Mouse (Mus musculus) midbrain, embryonic 12.5 days (tissue): ENCODE measurements around the gene Gnaz. TPM values are rescaled to one million over a fixed set of nuclear protein-coding genes. Genes with fewer than 3 reads are reported as not detected.
A peak's percentile ranks its signal among the peaks of the same experiment; 100 is the strongest.

Experiments
- ATAC-seq: fragments of 200-750 bp; cut with Nextera tagmentation; 2 replicates; pipeline ENCODE4 v1.8.0; 2017; ENCODE audit warnings: low read depth, moderate TSS enrichment, moderate library complexity; ENCODE audit not compliant: low FRiP score
- H3K27ac ChIP-seq: fragments of 300-500 bp; sonication (generic); replicated peaks from 2 replicates; pipeline ENCODE4 v1.5.1; 2016; ENCODE audit warnings: mild to moderate bottlenecking
- H3K27me3 ChIP-seq: fragments of 300-500 bp; sonication (generic); 2 replicates; pipeline ENCODE4 v1.6.1; 2016; ENCODE audit warnings: mild to moderate bottlenecking
- H3K36me3 ChIP-seq: fragments of 300-500 bp; sonication (generic); 2 replicates; pipeline ENCODE4 v1.6.1; 2016
- H3K4me1 ChIP-seq: fragments of 300-500 bp; sonication (generic); 2 replicates; pipeline ENCODE4 v1.6.1; 2016
- H3K4me2 ChIP-seq: fragments of 300-500 bp; sonication (generic); replicated peaks from 2 replicates; pipeline ENCODE4 v1.6.1; 2016; ENCODE audit warnings: mild to moderate bottlenecking, moderate library complexity
- H3K4me3 ChIP-seq: fragments of 300-500 bp; sonication (generic); 2 replicates; pipeline ENCODE4 v1.5.1; 2016; ENCODE audit warnings: mild to moderate bottlenecking
- H3K9ac ChIP-seq: fragments of 300-500 bp; sonication (generic); replicated peaks from 2 replicates; pipeline ENCODE4 v1.6.1; 2016; ENCODE audit warnings: mild to moderate bottlenecking, moderate library complexity
- H3K9me3 ChIP-seq: fragments of 300-500 bp; sonication (generic); 2 replicates; pipeline ENCODE4 v1.6.1; 2016; ENCODE audit warnings: mild to moderate bottlenecking
- WGBS: fragments of 180-500 bp; shearing (Covaris S2); methylation state at CpG from one replicate; pipeline ENCODE4 v1.1.7; 2016; 5-methylcytosine and 5-hydroxymethylcytosine counted together
- polyA plus RNA-seq: library from polyadenylated mRNA; unstranded; fragments of >200 nt; fragmentation: Nextera tagmentation; extraction: Ambion mirVana; gene quantifications from 2 replicates; pipeline ENCODE4 v1.2.1, GENCODE M21; 2016

Gnaz gene
- polyA plus RNA-seq: 22.2 and 23.8 TPM in 2 replicates

DNA sequence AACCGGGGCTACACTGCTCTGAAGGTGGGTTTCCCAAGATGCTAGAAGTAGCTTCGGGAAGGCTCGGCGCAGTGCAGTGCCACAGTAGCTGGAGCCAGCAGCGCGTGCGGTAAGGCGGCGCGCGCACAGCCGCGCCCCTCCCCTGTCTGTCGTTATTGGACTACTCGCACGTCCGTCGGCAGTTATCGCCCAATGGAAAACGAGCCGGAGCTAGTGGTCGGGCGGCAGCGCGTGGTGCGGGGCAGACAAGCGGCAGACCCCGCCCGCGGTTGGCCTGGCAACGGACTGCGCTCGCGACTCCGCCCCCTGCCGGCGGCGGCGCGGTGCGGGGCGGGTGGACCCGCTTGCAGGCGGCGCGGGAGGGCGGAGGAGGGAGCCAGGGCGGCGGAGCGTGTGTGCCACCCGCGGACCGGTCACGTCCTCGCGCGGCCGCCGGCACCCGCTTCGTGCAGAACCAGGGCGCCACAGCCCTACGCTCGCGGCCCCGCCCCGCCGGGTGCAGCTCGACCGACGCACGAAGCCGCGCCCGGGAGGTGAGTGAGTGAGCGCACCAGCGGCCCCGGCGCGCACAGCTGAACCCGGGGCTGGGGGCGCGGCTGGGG lies at the start of gene Gnaz:
Gene Gnaz, plus strand, starts transcription at position 328 of the 602 bp plus-strand sequence.
- Histone ChIP-seq H3K9me3 (no peaks in the 10 kb centered on the region), H3K4me3 (peak within 1 kb of the TSS; percentile 79), H3K27me3 (peaks cover 48% of the 10 kb centered on the region), H3K9ac (peak within 1 kb of the TSS; percentile 70), H3K4me1 (peaks cover 18% of the 10 kb centered on the region), H3K36me3 (no peaks in the 10 kb centered on the region), H3K27ac (peak within 1 kb of the TSS; percentile 58), H3K4me2 (peak within 1 kb of the TSS; percentile 96)
- under 1% methylated on average over 69 of the region's 83 CpGs for WGBS
- peak; percentile 97 for ATAC-seq

DNA sequence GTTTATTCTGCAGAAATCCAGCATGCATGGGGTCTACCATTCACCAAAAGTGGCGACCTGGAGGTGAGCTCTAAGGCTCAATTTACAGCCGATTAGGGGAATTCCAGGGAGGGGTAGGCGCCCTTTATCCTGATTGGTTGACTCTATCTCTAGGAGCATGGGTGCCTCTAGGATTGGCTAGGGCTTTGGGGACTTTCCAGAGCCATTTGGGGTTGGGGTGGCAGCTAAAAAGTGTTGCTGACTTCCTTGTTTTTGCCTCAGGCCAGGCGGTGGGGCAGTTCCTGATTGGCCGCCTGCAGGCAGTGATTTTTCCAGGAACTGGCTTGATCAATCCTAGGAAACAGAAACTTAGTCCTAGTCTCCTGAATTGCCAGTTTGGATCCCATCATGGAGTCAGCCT lies 47.7 kb upstream of the Gnaz start:
- Histone ChIP-seq H3K27ac (no peak overlapping the region), H3K4me1 (0 out of 2 replicates have a peak, but pooled peaks cover 5% of the 10 kb centered on the region), H3K4me2 (no peak overlapping the region), H3K4me3 (no peak overlapping the region), H3K9me3 (no peaks in the 10 kb centered on the region), H3K36me3 (no peaks in the 10 kb centered on the region), H3K9ac (no peak overlapping the region), H3K27me3 (no peaks in the 10 kb centered on the region)
- ATAC-seq: no peak
- WGBS: 33% methylated on average over 5 of the region's 5 CpGs

DNA sequence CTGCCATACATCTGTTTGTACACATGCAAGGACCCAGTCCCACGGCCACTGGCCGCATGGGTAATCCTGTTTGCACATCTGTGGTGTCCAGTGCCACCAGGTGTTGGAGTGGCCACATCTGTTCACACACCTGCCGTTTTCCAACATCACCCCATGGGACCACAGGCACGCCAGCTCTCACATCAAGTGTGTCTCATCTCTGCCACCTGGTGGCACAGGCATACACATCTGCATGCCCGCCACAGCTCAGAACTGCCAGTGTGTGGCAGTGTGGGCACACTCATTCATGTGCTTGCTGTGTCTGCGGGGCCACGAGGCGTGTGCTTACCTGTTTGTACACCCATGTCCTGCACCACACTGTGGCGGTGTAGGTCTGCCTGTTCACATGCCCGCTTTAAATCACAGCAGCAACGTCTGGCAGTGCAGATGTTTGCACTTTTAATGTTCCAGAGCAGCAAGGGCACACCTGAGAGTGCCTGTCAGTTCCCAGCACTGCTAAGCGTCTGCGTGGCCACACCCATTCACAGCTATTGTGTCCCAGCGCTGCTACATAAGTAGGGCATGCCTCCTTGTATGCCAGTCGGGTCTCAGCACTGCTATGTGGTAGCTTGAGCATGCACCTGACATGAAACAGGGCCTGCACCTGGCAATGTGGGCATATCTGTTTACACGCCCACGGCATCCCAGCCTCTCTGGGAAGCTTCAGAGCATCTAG lies 46.0 kb upstream of the Gnaz start:
- Histone ChIP-seq H3K27me3 (no peaks in the 10 kb centered on the region), H3K36me3 (no peaks in the 10 kb centered on the region), H3K4me3 (no peak overlapping the region), H3K4me1 (peaks cover 9% of the 10 kb centered on the region; the same call in 1 of the 2 replicates), H3K9me3 (no peaks in the 10 kb centered on the region), H3K27ac (no peak overlapping the region), H3K4me2 (no peak overlapping the region), H3K9ac (no peak overlapping the region)
- WGBS: 48% methylated on average over 17 of the region's 17 CpGs
- ATAC-seq: peak; percentile 42

DNA sequence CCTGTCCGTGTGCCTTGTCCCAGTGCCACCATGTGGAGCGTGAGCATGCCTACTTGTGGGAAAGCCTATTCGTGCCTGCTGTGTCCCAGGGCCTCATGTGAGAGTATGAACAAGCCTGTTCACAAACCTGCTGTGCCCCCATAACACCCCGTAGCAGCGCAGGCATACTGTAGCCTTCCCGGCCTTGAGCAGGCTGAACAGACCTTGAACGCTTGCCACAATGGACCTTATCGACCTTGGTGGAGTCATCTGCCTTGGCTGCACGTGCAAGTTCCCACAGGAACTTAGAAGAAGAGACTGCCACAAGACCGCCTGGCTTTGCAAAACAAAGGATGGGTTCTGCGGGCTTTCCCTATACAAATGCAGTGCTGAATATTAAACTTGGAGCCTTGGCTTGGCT lies 45.4 kb upstream of the Gnaz start:
- peaks cover 9% of the 10 kb centered on the region; the same call in 1 of the 2 replicates for H3K4me1 ChIP-seq
- no peak overlapping the region for H3K4me3 ChIP-seq
- no peak overlapping the region for H3K9ac ChIP-seq
- no peaks in the 10 kb centered on the region for H3K9me3 ChIP-seq
- H3K27me3 ChIP-seq: no peaks in the 10 kb centered on the region
- no peak for ATAC-seq
- no peaks in the 10 kb centered on the region for H3K36me3 ChIP-seq
- H3K4me2 ChIP-seq: no peak overlapping the region
- H3K27ac ChIP-seq: no peak overlapping the region
- 81% methylated on average over 11 of the region's 11 CpGs for WGBS

DNA sequence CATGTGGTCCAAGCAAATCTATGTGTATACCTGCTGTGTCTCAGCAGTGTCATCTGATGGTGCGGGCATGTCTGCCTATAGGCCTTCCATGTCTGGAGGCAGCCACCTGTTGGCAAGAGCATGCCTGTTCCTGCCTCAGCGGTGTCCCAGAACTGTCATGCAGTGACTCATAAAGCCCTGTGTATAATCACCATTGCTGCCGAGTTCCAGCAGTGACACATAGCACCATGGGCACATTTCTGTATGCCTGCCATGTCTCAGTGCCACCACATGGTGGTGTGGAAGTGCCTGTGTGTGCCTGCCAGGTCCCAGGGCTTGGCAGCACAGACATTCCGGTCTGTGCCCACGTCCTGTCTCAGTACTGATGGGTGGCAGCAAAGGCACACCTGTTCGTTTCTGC lies 44.2 kb upstream of the Gnaz start:
- peak; percentile 11; the same call in 1 of the 2 replicates for ATAC-seq
- Histone ChIP-seq H3K9me3 (no peaks in the 10 kb centered on the region), H3K4me3 (no peak overlapping the region), H3K36me3 (no peaks in the 10 kb centered on the region), H3K27ac (no peak overlapping the region), H3K9ac (no peak overlapping the region), H3K4me2 (no peak overlapping the region), H3K4me1 (peaks cover 9% of the 10 kb centered on the region; the same call in 1 of the 2 replicates), H3K27me3 (peaks cover 1% of the 10 kb centered on the region; the same call in 1 of the 2 replicates)
- 73% methylated on average over 6 of the region's 6 CpGs for WGBS

DNA sequence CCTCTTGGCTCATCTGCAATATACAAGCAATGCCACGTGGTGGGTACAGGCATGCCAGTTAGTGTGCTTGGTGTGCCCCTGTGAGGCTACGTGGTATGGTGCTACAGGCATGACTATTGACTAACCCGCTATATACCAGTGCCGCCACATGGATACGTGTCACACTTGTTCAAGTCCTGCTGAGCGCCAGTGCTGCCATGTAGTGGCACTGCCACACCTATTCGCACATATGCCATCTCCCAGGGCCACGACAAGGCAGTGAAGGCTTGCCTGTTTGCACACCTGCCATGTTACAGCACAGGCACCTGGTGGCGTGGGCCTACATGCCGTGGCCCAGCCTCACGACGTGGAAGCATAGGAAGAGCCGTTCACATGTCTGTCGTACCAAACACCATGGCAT lies 42.7 kb upstream of the Gnaz start:
- 91% methylated on average over 14 of the region's 14 CpGs for WGBS
- no peak overlapping the region for H3K9ac ChIP-seq
- H3K4me3 ChIP-seq: no peak overlapping the region
- no peaks in the 10 kb centered on the region for H3K9me3 ChIP-seq
- H3K4me1 ChIP-seq: peaks cover 9% of the 10 kb centered on the region; the same call in 1 of the 2 replicates
- no peak overlapping the region for H3K27ac ChIP-seq
- peaks cover 3% of the 10 kb centered on the region; the same call in 1 of the 2 replicates for H3K27me3 ChIP-seq
- ATAC-seq: no peak
- H3K4me2 ChIP-seq: no peak overlapping the region
- no peaks in the 10 kb centered on the region for H3K36me3 ChIP-seq

DNA sequence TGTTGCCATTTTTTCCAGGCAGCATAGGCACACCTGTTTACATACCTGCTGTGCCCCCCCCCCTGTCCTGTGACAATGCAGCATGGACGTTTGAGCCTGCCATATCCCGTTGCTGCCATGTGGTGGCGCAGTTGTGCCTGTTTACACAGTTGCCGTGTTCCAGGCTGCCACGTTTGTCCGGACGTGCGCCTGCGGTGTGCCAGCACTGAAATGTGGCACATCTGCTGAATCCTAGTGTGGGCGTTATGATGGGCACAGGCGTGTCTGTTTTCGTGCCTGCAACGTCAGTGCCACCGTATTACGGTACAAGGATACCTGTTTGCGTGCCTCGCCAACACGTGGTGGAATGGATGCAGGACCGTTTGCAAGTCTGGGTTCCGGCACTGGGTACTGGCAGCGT lies 41.7 kb upstream of the Gnaz start:
- no peaks in the 10 kb centered on the region for H3K9me3 ChIP-seq
- no peak overlapping the region for H3K27ac ChIP-seq
- peaks cover 3% of the 10 kb centered on the region; the same call in 1 of the 2 replicates for H3K27me3 ChIP-seq
- WGBS: 15% methylated on average over 21 of the region's 21 CpGs
- H3K4me1 ChIP-seq: peaks cover 9% of the 10 kb centered on the region; the same call in 1 of the 2 replicates
- no peak for ATAC-seq
- H3K36me3 ChIP-seq: no peaks in the 10 kb centered on the region
- no peak overlapping the region for H3K9ac ChIP-seq
- peak overlapping the region; percentile 48 for H3K4me2 ChIP-seq
- 0 out of 2 replicates have a peak overlapping the region, but pooled peaks have one; percentile 7 for H3K4me3 ChIP-seq

DNA sequence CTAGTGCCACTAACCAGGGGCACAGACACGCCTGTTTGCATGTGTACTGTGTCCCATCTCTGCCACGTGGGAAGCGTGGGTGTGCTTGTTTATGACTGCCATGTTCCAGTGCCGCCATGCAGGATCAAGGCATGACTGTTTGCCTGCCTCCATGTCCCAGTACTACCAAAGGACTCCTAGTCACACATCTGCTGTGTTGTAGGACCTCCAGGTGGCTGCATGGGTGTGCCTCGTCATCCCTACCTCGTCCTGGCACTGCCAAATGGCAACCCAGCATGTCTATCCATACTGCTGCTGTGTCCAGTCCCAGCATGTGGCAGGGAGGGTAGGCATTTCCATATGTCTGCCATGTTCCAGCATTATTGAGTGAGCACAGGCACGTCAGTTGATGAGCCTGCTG lies 38.7 kb upstream of the Gnaz start:
- Histone ChIP-seq H3K27me3 (peaks cover 3% of the 10 kb centered on the region; the same call in 1 of the 2 replicates), H3K9ac (no peak overlapping the region), H3K4me1 (peaks cover 4% of the 10 kb centered on the region; the same call in 1 of the 2 replicates), H3K4me3 (no peak overlapping the region), H3K9me3 (no peaks in the 10 kb centered on the region), H3K36me3 (no peaks in the 10 kb centered on the region), H3K27ac (no peak overlapping the region), H3K4me2 (no peak overlapping the region)
- 87% methylated on average over 7 of the region's 7 CpGs for WGBS
- ATAC-seq: no peak

DNA sequence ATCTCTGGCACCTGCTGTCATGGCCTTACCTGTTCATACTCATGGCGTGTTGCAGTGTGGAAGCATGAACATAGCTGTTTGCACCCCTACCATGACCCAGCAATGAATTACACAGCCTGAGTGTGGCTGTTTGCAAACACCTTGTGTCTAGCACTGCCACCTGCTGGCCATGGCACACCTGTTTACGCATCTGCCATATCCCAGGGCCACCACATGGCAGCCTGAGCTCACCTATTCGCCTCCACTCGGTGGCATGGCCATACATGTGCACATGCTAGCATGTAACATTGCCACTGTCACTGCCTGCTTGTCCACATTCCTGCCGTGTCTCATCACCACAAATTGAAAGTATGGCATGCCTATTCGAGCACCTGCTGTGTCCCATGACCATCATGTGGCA lies 37.4 kb upstream of the Gnaz start:
- H3K27me3 ChIP-seq: peaks cover 3% of the 10 kb centered on the region; the same call in 1 of the 2 replicates
- no peak overlapping the region for H3K4me2 ChIP-seq
- no peak overlapping the region for H3K27ac ChIP-seq
- no peaks in the 10 kb centered on the region for H3K9me3 ChIP-seq
- H3K4me1 ChIP-seq: peaks cover 4% of the 10 kb centered on the region; the same call in 1 of the 2 replicates
- H3K36me3 ChIP-seq: no peaks in the 10 kb centered on the region
- no peak overlapping the region for H3K9ac ChIP-seq
- H3K4me3 ChIP-seq: no peak overlapping the region
- WGBS: 82% methylated on average over 6 of the region's 6 CpGs
- ATAC-seq: 0 out of 2 replicates have a peak, but pooled peaks have one; percentile 19

DNA sequence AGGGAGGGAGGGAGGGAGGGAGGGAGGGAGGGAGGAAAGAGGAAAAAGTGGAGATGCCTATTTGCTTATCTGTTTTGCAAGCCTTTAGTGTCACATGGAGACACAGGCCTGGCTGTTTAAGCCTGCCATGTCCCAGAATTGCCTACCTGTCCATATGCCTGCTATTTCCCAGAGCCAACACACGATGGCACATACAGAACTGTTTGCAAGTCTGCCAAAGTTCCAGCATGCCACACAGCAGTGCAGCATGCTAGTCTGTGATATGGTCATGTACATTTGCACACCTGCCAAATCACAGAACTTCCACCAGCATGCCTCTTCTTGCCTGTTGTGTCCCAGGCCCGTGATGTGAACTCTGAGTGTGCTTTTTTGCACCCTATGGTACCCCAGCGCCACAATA lies 36.4 kb upstream of the Gnaz start:
- Histone ChIP-seq H3K27ac (no peak overlapping the region), H3K4me1 (peaks cover 1% of the 10 kb centered on the region; the same call in 1 of the 2 replicates), H3K27me3 (peaks cover 3% of the 10 kb centered on the region; the same call in 1 of the 2 replicates), H3K36me3 (no peaks in the 10 kb centered on the region), H3K4me3 (no peak overlapping the region), H3K9me3 (no peaks in the 10 kb centered on the region), H3K9ac (no peak overlapping the region), H3K4me2 (no peak overlapping the region)
- WGBS: 79% methylated on average over 3 of the region's 3 CpGs
- no peak for ATAC-seq

DNA sequence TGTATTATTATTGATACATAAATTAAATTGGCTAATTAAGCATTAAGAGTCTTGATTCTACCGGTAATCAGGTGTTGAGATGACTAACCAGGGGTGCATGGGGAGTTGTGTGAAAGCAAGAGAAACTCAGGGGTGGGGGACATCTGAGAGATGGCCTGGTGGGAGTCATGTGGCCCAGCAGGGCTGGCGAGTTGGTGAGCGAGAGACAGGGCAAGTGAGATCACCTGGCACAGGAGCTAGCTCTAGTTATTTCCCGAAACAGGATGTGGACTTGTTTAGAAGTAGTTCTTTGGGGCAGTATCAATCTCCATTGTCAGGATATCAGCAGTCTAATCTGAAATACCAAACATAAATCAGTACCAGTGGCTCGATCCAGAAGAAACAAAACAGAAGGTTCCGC lies 35.3 kb upstream of the Gnaz start:
- no peak for ATAC-seq
- Histone ChIP-seq H3K27me3 (peaks cover 3% of the 10 kb centered on the region; the same call in 1 of the 2 replicates), H3K4me2 (no peak overlapping the region), H3K9me3 (no peaks in the 10 kb centered on the region), H3K4me3 (no peak overlapping the region), H3K27ac (no peak overlapping the region), H3K4me1 (no peaks in the 10 kb centered on the region), H3K36me3 (no peaks in the 10 kb centered on the region), H3K9ac (no peak overlapping the region)
- WGBS: 89% methylated on average over 6 of the region's 6 CpGs

DNA sequence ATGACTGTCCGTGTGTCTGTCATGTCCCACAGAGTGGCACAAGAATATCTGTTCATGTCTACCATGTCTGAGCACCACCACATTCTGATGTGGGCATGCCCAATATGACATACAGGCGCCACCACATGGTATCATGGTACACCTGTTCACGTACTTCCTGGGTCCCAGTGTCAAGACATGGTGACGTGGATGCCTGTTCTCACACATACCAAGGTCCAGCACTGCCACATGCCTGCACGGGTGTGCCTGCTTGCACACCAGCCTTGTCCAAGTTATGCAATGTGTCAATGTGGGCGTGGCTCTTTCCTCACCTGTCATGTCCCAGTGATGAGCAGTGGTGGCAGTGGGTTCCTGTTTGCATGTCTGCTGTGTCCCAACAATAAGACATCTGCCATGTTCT lies 34.5 kb upstream of the Gnaz start:
- no peak overlapping the region for H3K4me2 ChIP-seq
- H3K9ac ChIP-seq: no peak overlapping the region
- H3K4me3 ChIP-seq: no peak overlapping the region
- 85% methylated on average over 6 of the region's 6 CpGs for WGBS
- no peaks in the 10 kb centered on the region for H3K9me3 ChIP-seq
- no peaks in the 10 kb centered on the region for H3K4me1 ChIP-seq
- ATAC-seq: no peak
- H3K36me3 ChIP-seq: no peaks in the 10 kb centered on the region
- H3K27me3 ChIP-seq: peaks cover 3% of the 10 kb centered on the region; the same call in 1 of the 2 replicates
- no peak overlapping the region for H3K27ac ChIP-seq
